Mouse (Mus musculus) cerebellum, postnatal 14 days (tissue): Measurements from ENCODE around the gene Nprl3.
"Not testable (repeated sequence)": the region's sequence is repeated elsewhere in the genome, so short reads cannot be mapped to it uniquely, and the experiment has no call there.

Experiments used
- DNase-seq, 2 experiments: peaks; one replicate each; pipeline ENCODE4 v3.0.0; 2021; ENCODE audit warnings: mixed read lengths in 2 of 2

Nprl3 gene

GRCm38 (mm10) chr11:32267188-32267884, at the start of gene Nprl3:
Gene Nprl3, minus strand, starts transcription at chr11:32267707.
- peak; percentile 97 to 98 for DNase-seq

- no peak for DNase-seq
Observed at GRCm38 (mm10) chr11:32316009-32316408, 48.5 kb upstream of the Nprl3 start.

GRCm38 (mm10) chr11:32309928-32310327, 42.4 kb upstream of the Nprl3 start:
- DNase-seq: no peak

DNA sequence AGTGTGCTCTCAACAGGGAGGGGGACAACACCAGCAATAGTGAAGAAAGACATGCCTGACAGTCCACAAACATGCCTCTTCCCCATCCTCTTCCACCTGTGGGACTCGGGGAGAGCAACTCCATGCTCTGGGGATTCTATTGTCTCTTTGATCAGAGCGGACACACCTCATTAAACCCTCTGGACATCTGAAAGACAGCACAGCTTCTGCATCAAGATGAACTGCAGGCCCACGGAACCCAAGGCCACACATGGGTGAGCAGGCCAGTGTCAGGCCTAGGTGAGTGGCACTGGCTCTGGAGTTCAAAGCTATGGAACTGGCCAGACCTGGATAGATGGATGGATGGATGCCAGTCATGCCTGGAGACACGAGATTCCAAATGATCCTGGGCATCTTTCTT, 41.9 kb upstream of the Nprl3 start:
- no peak for DNase-seq

DNA sequence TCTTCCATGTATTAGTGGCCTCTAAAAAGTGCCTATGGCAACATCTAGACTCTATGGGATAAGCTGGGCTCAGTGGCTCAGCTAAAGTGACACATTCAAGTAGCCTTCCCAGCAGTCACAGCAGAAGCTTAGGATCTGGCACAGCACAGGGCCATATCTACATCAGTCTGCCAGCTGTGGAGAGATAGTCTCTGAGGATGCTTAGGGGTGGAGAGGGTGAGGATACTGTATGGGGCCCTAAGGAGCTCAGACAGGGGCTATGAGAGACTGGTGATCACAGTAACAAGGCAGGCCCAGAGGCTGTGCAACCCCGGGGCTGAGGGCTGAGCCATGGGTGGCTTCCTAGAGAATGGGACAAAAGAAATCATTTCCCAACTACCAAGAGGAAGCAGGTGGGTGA, 39.5 kb upstream of the Nprl3 start:
- no peak for DNase-seq

DNA sequence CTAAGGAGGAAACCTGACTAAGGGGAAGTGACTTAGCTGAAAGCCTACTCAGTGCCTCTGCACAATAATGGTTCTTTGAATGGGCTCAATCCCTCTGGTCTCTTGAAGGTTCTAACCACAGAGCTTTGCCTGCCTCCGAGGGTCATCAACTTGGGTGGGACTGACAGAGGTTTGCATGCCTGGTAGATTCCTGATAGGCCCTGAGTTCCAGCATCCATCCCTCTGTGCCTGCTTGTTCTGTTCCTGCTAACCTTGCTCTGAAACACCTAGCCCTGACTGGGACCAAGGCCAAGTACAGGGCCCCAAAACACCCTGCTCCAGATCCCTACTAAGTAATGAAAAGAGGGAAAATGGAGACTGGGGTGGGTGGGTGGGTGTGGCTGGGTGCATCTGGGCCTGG, 35.9 kb upstream of the Nprl3 start:
- no peak for DNase-seq

- no peak for DNase-seq
Observed at GRCm38 (mm10) chr11:32302824-32303419, 35.4 kb upstream of the Nprl3 start.

DNA sequence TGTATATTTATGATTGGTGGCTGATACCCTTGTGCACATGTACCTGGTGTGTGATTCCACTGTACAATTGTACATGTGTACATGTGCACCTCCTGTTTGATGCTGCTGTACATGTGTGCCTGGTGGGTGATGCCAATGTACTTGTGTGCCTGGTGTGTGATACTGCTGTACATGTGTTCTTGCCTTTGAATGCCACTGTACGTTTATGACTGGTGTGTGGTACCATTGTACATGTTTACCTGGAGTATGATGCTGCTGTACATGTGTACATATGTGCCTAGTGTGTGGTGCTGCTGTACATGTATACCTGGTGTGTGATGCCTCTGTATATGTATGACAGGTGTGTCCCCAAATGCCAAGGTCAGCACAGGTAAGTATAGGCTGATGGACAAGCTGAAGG, 34.0 kb upstream of the Nprl3 start:
- DNase-seq: no peak

- DNase-seq: no peak
Observed at GRCm38 (mm10) chr11:32300279-32301267, 33.1 kb upstream of the Nprl3 start.

GRCm38 (mm10) chr11:32299865-32300264, 32.4 kb upstream of the Nprl3 start, which contains the start of gene Hbq1a:
Gene Hbq1a, plus strand, starts transcription at chr11:32300069.
- DNase-seq: peak; percentile 82 to 85

GRCm38 (mm10) chr11:32298532-32298918, 31.0 kb upstream of the Nprl3 start:
- DNase-seq: no peak

DNA sequence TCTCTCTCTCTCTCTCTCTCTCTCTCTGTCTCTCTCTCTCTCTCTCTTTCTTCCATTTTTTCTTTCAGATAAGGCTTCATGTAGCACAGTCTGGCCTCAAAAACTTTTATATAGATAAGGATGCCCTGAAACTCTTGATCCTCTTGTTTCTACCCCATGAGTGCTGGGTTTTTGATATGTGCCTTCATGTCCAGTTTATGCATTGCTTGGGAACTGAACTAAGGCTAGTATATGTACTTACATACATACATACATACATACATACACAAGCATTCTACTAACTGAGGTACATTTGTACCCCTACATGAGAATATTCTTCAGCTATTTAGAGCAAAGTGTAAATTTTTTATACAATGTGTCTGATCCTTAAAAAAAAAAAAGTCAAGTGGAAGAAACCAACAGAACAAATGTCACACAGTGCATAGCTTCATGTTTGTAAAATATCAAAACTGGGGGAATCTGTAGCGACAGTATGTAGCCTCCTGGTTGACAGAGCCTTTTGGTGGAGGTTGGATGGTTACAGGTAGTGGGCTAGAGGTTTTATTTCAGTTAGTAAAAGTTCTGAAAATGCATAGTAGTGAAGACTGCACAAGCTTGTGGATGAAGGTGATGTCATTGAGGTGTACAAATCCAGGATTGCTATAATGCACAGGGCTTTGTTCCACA, 30.5 kb upstream of the Nprl3 start:
- no peak for DNase-seq

DNA sequence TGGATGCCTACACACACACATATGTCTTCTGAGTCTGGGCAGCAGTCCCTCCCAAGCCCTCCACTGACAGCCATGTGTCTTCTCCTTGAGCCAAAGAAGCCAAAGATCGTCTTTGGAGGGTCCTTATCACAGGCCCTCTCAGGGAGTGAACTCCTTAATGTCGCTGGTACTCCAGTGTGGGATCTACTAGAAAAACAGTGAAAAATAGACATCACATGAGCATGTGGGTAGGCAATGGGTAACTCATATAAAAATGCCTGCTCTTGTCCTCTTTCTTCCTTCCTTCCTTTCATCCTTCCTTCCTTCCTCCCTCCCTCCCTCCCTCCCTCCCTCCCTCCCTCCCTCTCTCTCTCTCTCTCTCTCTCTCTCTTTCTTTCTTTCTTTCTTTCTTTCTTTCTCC, 29.9 kb upstream of the Nprl3 start:
- not testable (repeated sequence) for DNase-seq

DNA sequence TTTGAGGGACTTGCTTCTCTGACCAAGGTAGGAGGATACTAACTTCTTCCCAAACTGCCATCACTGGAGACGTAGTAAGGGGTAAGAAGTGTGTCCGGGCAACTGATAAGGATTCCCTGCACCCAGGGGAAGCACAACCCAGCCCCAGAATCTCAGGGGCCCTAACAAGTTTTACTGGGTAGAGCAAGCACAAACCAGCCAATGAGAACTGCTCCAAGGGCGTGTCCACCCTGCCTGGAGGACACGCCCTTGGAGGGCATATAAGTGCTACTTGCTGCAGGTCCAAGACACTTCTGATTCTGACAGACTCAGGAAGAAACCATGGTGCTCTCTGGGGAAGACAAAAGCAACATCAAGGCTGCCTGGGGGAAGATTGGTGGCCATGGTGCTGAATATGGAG, 28.7 kb upstream of the Nprl3 start, which contains the start of gene Hba-a2:
Gene Hba-a2 (plus strand): TSS at position 287 of the 400 bp plus-strand sequence.
- not testable (repeated sequence) for DNase-seq

DNA sequence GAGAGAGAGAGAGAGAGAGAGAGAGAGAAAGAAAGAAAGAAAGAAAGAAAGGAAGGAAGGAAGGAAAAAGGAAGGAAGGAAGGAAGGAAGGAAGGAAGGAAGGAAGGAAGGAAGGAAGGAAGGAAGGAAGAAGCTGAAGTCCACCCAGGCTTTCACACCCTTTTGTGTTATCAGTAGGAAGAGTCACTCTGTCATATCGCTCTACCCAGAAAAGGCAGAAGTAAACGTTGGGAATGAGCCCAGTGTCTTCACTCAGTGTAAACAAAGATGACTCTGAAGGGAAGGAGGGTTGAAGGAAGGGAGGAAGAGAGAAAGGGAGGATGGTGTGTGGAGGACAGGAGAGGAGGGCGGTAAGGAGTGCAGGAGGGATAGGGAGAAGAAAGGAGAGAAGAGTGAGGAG, 26.0 kb upstream of the Nprl3 start:
- not testable (repeated sequence) for DNase-seq

- not testable (repeated sequence) for DNase-seq
Observed at GRCm38 (mm10) chr11:32292819-32293218, 25.3 kb upstream of the Nprl3 start.

DNA sequence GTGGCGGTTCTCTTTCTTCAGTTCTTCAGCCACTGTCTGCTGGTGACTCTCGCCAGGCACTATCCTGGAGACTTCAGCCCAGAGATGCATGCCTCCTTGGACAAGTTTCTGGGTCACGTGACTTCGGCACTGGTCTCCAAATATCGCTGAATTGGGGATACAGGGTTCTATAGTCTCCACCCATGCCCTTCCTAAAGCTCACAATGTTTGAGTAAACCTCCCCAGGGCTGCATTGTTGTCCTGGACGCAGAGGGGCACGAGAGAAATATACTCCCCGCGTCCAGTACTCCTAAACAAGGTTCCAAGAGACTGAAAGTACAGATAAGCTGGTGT, 20.0 kb upstream of the Nprl3 start:
- DNase-seq: no peak

DNA sequence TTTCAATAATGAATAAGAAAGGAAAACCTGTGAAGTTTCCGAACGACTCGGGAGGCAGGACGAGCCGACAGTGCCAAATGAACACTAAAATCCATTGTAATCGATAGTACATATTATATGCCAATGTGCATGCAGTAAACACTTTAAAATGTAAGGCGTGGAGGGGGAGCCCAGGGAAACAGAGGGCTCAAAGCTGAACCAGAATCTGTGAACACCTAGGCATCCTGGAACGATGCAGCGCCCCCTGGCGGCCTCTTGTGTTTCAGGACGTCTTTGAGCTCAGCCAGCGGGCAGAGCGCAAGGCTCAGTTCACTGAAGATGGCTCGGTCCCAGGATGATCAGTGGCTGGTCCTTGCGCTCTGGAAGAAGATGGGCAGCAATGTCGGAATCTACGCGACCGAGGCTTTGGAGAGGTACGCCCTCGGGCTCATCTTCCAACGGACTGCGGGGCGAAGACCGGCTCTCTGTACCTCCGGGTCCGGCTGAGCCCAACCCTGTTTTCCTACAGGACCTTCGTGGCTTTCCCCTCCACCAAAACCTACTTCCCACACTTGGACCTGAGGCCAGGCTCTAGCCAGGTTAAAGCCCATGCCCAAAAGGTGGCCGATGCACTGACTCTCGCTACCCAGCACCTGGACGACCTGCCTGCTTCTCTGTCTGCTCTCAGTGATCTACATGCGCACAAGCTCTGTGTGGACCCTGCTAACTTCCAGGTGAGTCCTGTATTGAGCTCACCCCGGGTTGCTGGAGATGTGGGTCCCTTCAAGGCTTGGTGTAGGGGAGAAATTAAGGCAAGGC, 19.4 kb upstream of the Nprl3 start, which contains the start of gene Hbq1b:
Gene Hbq1b (plus strand): TSS at position 271 of the 798 bp plus-strand sequence.
- peak; percentile 88 to 91 for DNase-seq

- not testable (repeated sequence) for DNase-seq
Observed at GRCm38 (mm10) chr11:32285887-32286286, 18.4 kb upstream of the Nprl3 start.

DNA sequence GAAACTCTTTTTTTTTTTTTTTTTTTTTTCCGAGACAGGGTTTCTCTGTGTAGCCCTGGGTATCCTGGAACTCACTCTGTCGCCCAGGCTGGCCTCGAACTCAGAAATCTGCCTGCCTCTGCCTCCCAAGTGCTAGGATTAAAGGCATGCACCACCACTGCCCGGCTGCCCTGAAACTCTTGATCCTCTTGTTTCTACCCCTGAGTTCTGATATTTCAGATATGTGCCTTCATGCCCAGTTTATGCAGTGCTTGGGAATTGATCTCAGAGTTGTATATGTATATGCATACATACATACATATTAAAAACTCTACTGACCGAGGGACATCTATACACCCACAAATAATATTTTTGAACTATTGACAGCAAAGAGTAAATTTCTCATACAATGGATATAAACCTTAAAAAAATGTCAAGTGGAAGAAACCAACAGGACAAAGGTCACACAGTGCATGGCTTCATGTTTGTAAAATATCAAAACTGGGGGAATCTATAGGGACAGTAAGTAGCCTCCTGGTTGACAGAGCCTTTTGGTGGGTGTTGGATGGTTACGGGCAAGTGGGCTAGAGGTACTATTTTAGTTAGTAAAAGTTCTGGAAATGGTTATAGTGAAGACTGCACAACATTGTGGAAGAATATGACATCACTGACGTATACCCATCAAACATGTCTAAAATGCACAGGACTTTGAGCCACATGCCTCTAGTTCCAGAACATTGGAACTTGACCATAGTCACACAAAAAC, 17.7 kb upstream of the Nprl3 start:
- DNase-seq: no peak

DNA sequence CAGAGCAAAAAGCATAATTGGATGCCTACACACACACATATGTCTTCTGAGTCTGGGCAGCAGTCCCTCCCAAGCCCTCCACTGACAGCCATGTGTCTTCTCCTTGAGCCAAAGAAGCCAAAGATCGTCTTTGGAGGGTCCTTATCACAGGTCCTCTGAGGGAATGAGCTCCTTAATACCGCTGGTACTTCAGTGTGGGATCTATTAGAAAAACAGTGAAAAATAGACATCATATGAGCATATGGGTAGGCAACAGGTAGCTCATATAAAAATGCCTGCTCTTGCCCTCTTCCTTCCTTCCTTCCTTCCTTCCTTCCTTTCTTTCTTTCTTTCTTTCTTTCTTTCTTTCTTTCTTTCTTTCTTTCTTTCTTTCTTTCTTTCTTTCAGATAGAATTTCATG, 17.1 kb upstream of the Nprl3 start:
- not testable (repeated sequence) for DNase-seq
